Mouse (Mus musculus) naive thymus-derived CD4-positive, alpha-beta T cell, adult 2 months (primary cell): ENCODE results near the gene Enoph1.
A peak's percentile ranks its signal among the peaks of the same experiment; 100 is the strongest.

ENCODE experiments used
- DNase-seq: peaks from one replicate; pipeline ENCODE4 v3.0.0-alpha.2; 2011; ENCODE audit warnings: low read depth

The Enoph1 gene

GRCm38 (mm10) chr5:100039602-100040142, at the start of gene Enoph1, which contains the start of gene Hnrnpdl:
Gene Enoph1 (plus strand): TSS chr5:100039985.
Gene Hnrnpdl (minus strand): TSS chr5:100039664.
- peak; percentile 98 for DNase-seq

DNA sequence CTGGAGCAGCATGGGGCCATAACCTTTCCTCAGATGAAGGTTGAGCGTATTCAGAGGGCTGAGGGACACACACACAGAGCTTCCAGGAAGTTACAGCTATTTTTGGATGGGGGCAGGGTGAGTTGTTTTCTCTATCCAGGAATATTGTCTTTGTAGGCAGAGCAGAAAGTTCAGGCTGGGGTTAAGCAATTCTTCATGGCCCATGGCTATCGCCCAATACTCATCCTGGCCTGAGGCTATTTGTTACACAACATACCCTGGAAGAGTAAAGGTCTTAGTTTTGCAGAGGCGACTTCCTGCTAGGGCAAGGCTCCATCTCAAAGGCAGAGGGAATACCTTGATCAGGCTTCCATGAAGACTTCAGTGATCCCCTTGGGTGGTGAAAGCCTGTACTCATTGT, 45.6 kb upstream of the Enoph1 start:
- no peak for DNase-seq

DNA sequence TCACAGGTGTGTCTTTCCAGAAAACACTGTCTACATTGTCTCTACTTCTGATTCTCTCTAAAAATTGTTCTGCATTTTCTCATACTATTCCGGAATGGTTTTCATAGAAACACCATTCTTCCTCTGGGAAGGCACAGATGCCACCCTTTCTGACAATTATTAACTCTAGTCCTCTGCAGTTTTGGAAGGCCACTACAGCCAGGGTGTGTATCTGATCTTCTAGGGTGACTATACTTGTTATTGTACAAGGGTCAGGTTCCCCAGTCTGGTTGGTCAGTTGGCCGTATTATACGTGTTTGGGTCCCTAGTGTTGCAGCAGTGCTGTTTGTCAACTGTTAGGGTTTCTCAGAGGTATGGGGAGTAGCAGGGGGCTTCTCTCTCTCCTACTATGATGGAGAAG, 45.1 kb upstream of the Enoph1 start:
- DNase-seq: no peak

- no peak for DNase-seq
Observed at GRCm38 (mm10) chr5:100000048-100000447, 39.7 kb upstream of the Enoph1 start.

DNA sequence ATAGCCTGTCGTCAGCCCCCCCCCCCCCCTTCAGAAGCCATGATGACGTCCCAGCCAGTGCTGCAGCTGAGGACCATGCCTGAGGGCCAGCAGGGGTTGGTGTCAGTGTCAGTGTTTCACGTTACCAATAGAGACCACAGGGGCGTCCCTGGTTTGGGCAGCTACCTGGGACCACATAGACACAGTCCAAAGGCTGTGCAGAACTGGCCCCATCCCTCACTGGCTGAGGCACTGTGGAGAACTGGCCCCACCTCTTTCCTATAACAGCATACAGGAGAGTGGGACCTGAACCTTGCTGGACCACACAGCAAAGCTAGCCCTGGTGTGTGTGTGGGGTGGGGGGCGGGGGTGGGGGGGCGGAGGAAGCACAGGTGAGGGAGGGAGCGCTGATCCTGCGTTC, 39.3 kb upstream of the Enoph1 start:
- no peak for DNase-seq

GRCm38 (mm10) chr5:100003895-100004294, 35.9 kb upstream of the Enoph1 start:
- DNase-seq: no peak

- no peak for DNase-seq
Observed at GRCm38 (mm10) chr5:100005431-100005830, 34.4 kb upstream of the Enoph1 start.

GRCm38 (mm10) chr5:100005896-100006295, 33.9 kb upstream of the Enoph1 start:
- no peak for DNase-seq

DNA sequence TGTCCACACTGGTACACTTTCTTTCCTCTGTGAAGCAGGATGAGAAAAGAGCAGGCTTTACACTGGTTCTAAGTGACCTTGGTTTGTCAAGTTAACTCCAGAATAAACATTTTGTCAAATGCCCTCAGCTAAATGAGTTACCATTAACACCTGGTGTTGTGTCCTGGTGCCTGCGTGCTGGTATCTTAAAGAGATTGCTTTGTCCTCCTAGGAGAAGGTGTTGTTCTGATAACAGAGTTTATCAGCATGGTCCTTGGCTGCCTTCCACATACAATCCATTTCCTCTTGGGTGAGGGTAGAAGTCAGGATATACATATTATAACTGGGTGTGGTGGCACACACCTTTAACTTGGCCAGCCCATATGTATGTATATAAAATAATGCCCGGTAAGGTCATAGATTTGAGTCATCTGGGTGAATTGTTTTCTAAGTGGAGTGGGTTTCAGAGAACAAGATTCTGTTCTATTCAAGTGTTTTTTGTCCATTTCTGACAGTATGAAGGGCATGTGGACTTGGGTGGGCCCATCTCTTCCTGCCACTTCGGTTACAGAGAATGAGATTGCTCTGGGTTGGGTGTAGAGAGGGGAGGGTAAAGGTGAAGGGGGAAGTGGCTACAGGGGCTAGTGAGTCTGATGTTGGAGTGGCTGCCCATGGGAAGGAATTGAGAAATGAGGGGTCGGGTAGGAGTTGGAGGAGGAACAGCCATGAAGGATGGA, 33.3 kb upstream of the Enoph1 start:
- DNase-seq: no peak

DNA sequence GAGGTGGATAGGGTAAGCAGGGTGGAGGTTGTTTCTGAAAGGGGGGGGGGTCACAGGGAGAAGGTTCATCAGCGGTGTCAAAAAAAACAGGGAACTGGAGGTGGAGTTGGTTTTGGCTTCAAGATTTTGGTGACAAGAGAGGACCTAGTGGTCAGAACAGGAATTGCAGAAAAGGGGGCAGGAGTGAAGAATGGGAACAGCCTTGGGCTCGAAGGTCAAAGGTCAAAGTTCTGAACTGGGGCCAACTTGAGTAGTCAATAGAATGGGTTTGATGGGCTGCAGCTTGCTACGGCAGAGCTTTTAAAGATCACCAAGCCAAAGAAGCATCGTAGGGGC, 32.8 kb upstream of the Enoph1 start:
- DNase-seq: peak; percentile 51

DNA sequence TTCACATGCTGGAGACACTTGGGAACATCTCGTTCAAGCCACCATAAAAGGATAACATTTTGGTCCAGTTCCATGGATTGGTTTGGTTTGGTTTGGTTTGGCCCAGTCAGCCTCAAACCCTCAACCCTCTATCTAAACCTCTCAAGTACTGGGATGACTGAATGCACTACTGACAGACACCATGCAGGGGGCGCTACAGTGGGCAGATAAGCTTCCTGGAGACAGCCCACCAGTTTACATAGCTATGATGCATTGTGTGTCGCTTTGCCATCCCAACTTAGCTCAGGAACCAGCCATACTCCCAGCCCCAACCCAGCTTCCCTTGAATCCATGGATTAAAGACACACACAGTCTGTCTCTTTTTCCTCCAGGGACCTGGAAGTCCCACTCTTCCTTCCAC, 31.3 kb upstream of the Enoph1 start:
- no peak for DNase-seq

DNA sequence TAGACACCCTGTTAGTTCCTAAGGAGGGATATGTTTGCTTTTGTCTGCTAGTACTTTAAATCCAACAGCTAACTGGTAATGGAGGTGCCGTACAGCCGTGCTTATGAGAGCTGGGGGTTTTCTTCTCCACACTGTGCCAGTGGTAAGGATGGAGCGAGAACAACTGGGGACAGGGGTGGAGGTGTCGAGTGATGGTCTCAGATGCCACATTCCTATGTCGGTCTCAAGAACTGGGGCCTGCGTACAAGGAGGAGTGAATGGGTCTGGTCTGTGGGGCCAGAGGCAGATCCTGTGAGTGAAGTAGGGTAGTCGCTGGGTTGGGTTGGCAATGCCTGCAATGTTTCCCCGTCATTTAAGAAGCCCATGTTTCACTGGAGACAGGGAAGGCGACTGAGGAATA, 27.2 kb upstream of the Enoph1 start:
- no peak for DNase-seq

DNA sequence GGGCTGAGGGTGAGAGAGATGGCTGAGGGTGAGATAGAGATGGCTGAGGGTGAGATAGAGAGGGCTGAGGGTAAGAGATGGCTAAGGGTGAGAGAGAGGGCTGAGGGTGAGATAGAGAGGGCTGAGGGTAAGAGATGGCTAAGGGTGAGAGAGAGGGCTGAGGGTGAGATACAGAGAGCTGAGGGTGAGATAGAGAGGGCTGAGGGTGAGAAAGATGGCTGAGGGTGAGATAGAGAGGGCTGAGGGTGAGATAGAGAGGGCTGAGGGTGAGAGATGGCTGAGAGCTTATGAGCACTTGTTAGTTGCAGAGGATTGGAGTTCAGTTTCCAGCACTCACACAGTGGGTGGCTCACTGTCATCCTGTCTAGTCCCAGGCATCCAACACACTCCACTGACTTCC, 19.7 kb upstream of the Enoph1 start:
- DNase-seq: no peak

DNA sequence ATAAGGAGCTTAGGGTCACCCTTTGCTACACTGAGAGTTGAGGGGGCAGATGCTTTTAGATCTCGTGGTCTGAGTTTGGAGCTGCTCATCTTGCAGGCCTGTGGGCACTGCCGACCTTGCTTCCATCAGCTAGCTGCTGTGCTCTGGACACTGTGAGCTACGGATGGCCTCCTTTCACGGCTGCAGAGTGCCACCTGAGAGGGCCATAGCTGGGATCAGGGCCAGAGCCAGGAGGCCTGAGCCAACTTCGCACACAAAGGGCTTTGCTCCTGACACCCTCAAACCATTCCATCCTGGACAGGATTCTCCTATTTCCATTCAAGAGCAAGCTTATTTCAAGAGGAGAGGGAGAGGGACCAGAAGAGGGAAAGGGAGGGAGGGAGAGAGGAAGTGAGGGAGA, 15.4 kb upstream of the Enoph1 start:
- no peak for DNase-seq

DNA sequence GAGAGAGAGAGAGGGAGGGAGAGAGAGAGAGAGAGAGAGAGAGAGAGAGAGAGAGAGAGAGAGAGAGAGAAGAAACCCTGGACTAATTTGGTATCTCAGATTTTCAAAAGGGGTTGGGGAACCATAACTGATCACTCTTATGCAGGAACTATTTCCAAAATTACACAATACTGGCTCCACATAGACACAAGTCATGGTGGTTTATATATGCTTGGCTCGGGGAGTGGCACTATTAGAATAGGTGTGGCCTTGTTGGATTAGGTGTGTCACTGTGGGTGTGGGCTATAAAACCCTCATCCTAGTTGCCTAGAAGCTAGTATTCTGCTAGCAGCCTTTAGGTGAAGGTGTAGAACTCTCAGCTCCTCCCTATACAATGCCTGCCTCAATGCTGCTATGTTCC, 14.9 kb upstream of the Enoph1 start:
- DNase-seq: no peak

DNA sequence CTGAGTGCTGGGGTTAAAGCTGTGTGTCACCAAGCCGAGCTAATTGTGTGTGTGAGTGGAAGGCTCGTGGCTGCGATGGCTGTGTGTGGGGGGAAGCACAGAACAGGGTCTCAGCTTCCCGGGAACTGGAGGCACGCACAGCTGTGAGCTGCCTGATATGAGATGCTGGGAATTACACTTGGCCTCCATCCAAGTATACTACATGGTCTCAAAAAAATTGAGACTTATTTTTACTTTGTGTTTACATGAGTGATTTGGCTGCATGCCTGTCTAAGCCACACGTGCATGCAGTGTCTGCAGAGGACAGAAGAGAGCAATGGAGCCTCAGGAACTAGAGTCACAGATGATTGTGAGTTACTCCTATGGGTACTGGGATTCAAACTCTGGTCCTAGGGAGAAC, 9.7 kb upstream of the Enoph1 start:
- DNase-seq: no peak

- peak; percentile 35 for DNase-seq
Observed at GRCm38 (mm10) chr5:100032107-100032506, 7.7 kb upstream of the Enoph1 start.

DNA sequence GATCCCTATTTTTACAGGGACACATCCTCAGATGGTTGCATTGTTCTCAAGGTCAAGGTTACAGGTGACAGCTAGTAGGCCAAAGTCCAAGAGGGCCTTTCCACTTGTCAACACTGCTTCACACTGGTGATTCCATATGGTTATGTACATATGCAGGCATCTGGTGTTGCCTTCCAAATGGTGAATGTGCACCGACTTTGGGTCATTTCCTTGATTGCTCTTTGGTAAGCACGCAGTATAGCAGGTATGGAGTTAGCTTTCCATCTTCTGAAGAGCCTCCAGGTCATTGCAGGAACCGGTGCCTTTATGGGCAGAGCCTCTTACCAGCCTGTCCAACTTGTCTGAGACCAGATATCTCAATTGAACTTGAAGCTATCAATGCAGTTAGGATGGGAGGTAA, 7.1 kb upstream of the Enoph1 start:
- no peak for DNase-seq

- no peak for DNase-seq
Observed at GRCm38 (mm10) chr5:100035950-100036349, 3.8 kb upstream of the Enoph1 start.

DNA sequence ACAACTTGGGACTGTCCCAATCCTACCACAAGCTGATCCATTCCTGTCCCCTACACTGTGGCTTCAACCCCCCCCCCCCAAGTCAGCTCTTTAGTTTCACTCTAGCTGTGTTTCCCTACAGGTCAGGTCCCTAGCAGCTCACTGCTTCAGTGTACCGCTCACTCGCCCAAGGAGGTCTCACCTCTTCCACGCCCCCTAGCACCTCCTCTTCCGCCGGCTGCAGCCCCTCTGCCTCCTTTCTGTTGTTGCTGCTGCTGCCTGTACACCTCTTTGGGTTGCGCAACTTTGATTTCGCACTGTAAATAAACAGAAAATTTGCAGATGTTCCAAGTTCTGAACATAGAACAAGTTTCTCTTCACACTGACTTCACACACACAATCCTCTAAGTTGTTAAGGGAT, 3.1 kb upstream of the Enoph1 start:
- DNase-seq: peak; percentile 41

DNA sequence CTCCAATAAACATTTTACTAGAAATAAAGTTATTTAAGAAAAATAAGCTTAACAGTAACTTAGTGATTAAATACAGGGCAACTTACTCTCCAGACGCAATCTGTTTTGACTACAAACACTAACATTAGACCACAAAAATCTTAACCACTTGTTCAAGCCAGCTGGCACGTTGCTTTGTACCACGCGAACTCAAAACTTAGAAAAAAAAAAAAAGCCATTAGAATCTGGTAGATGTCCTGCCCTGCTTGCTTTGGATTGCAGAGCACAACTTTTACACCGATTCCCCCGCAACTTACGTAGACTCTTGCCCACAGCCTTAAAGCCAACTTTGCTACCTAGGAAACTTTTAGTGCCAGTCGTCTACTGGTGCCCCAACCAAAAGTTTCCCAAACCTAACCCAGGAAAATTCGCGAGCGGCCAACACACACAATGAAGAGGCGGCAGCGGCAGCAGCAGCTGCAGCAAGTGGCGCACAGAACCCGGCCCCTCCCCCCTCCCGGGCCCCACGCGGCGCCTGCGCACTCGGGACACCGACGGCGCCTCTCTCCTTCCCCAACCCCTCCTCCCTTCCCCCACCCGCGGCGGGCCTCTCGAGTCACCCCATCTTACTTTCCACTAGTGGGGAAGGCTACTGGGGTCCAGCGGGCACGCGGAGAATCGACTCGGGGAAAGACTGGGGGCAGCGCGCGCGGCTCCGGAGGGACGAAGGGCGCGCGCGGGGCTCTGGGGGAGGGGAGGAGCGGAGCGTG, 1.6 kb upstream of the Enoph1 start:
- peak; percentile 93 for DNase-seq

DNA sequence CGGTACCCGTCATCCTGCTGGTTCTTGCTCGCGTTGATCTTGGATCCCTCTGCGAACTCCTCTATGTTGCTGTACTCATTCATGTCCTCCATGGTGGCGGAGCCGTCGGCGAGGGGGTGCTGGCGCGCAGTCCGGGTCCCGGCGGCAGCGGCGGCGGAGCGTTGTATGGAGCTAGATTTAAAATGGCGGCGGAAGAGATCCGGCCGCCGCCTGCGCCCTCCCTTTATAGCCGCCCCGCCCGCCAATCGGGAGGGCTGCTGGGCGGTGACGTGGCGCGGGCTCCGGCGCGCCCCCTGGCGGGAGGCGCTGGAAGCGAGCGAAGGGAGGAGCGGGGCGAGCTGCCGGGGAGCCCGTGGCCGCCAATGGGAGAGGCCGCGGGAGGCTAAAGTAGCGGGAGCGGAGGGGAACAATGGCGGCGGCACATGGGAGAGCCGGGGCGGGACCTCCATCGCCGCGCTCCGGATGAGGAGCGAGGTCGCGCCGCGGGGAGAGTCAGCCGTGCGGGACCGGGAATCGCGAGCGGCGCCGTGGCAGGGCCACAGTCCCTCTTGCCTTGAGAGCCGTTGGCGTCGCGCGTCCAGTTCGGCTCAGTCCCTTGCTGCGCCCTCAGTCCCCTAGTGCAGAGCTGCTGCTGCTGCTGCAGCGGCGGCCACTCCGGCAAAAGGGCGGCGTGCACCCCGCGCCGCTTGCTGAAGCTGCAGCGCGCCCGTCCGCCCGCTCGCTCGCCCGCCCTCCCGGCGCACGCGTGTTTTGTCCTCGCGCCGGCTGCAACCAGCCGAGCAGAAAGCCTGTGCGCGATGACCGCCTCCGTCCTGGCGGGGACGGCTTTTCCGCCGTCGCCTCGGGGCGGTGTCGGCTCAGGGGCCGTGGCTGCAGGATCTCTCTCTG, 827 bp upstream of the Enoph1 start:
- peak; percentile 98 for DNase-seq
